Mouse (Mus musculus): ENCODE measurements at regions not wholly inside any gene's neighbourhood (a gene's known extent, or its start where the extent isn't known, plus 50 kb on each side); places are given as distances from the start of the nearest gene placed in this dataset.

GRCm38 (mm10) chr4:10149911-10150310 lies 724.4 kb upstream of the 2610301B20Rik start:
- Histone ChIP-seq H3K4me1 (ENCODE audit: control insufficient read depth in 2 of 2, insufficient read depth in 2 of 2, low read length in 2 of 2) (no peaks in the 10 kb centered on the region), H3K9ac (ENCODE audit: low read length) (no peak overlapping the region), H3K4me3 (ENCODE audit: control insufficient read depth in 1 of 2, insufficient read depth in 1 of 2, low read depth in 1 of 2, low read length in 2 of 2) (no peak overlapping the region), H3K4me2 (ENCODE audit: low read length) (no peak overlapping the region), H3K27me3 (ENCODE audit: control insufficient read depth, insufficient read depth, low read length) (no peaks in the 10 kb centered on the region), H3K27ac (replicated peaks in 1 of 2; ENCODE audit: control insufficient read depth in 1 of 2, insufficient read depth in 1 of 2, low read depth in 2 of 2, low read length in 2 of 2) (no peak overlapping the region), H3K36me3 (ENCODE audit: control insufficient read depth, insufficient read depth, low read length) (no peaks in the 10 kb centered on the region), H3K9me3 (ENCODE audit: control insufficient read depth, low read length) (no peaks in the 10 kb centered on the region)
- 51% methylated on average over 2 of the region's 2 CpGs for WGBS
- ATAC-seq (ENCODE audit: insufficient number of reproducible peaks, insufficient read depth, low FRiP score, low read depth), result no peak

GRCm38 (mm10) chr4:10150501-10150900 lies 723.8 kb upstream of the 2610301B20Rik start:
- Histone ChIP-seq H3K36me3 (ENCODE audit: control insufficient read depth, insufficient read depth, low read length) (no peaks in the 10 kb centered on the region), H3K4me1 (ENCODE audit: control insufficient read depth in 2 of 2, insufficient read depth in 2 of 2, low read length in 2 of 2) (no peaks in the 10 kb centered on the region), H3K9ac (ENCODE audit: low read length) (no peak overlapping the region), H3K4me3 (ENCODE audit: control insufficient read depth in 1 of 2, insufficient read depth in 1 of 2, low read depth in 1 of 2, low read length in 2 of 2) (no peak overlapping the region), H3K9me3 (ENCODE audit: control insufficient read depth, low read length) (no peaks in the 10 kb centered on the region), H3K27ac (replicated peaks in 1 of 2; ENCODE audit: control insufficient read depth in 1 of 2, insufficient read depth in 1 of 2, low read depth in 2 of 2, low read length in 2 of 2) (no peak overlapping the region), H3K4me2 (ENCODE audit: low read length) (no peak overlapping the region), H3K27me3 (ENCODE audit: control insufficient read depth, insufficient read depth, low read length) (no peaks in the 10 kb centered on the region)
- ATAC-seq (ENCODE audit: insufficient number of reproducible peaks, insufficient read depth, low FRiP score, low read depth), result no peak
- 11% methylated on average over 2 of the region's 2 CpGs for WGBS

GRCm38 (mm10) chr4:10155705-10156390 lies 718.5 kb upstream of the 2610301B20Rik start:
- Histone ChIP-seq H3K4me3 (ENCODE audit: control insufficient read depth in 1 of 2, insufficient read depth in 1 of 2, low read depth in 1 of 2, low read length in 2 of 2) (no peak overlapping the region), H3K9ac (ENCODE audit: low read length) (no peak overlapping the region), H3K4me2 (ENCODE audit: low read length) (no peak overlapping the region), H3K36me3 (ENCODE audit: control insufficient read depth, insufficient read depth, low read length) (no peaks in the 10 kb centered on the region), H3K27me3 (ENCODE audit: control insufficient read depth, insufficient read depth, low read length) (no peaks in the 10 kb centered on the region), H3K4me1 (ENCODE audit: control insufficient read depth in 2 of 2, insufficient read depth in 2 of 2, low read length in 2 of 2) (no peaks in the 10 kb centered on the region), H3K9me3 (ENCODE audit: control insufficient read depth, low read length) (no peaks in the 10 kb centered on the region), H3K27ac (replicated peaks in 1 of 2; ENCODE audit: control insufficient read depth in 1 of 2, insufficient read depth in 1 of 2, low read depth in 2 of 2, low read length in 2 of 2) (no peak overlapping the region)
- 85% methylated on average over 5 of the region's 5 CpGs for WGBS
- ATAC-seq (ENCODE audit: insufficient number of reproducible peaks, insufficient read depth, low FRiP score, low read depth), result no peak

- H3K9me3 ChIP-seq (ENCODE audit: control insufficient read depth, low read length), result no peaks in the 10 kb centered on the region
- no peak overlapping the region for H3K27ac ChIP-seq (replicated peaks in 1 of 2; ENCODE audit: control insufficient read depth in 1 of 2, insufficient read depth in 1 of 2, low read depth in 2 of 2, low read length in 2 of 2)
- no peak overlapping the region for H3K9ac ChIP-seq (ENCODE audit: low read length)
- 70% methylated on average over 3 of the region's 3 CpGs for WGBS
- H3K4me2 ChIP-seq (ENCODE audit: low read length), result no peak overlapping the region
- no peak overlapping the region for H3K4me3 ChIP-seq (ENCODE audit: control insufficient read depth in 1 of 2, insufficient read depth in 1 of 2, low read depth in 1 of 2, low read length in 2 of 2)
- no peaks in the 10 kb centered on the region for H3K4me1 ChIP-seq (ENCODE audit: control insufficient read depth in 2 of 2, insufficient read depth in 2 of 2, low read length in 2 of 2)
- no peak for ATAC-seq (ENCODE audit: insufficient number of reproducible peaks, insufficient read depth, low FRiP score, low read depth)
- H3K27me3 ChIP-seq (ENCODE audit: control insufficient read depth, insufficient read depth, low read length), result no peaks in the 10 kb centered on the region
- no peaks in the 10 kb centered on the region for H3K36me3 ChIP-seq (ENCODE audit: control insufficient read depth, insufficient read depth, low read length)
Observed at GRCm38 (mm10) chr4:10189896-10190295, 684.4 kb upstream of the 2610301B20Rik start.

- H3K4me1 ChIP-seq (ENCODE audit: control insufficient read depth in 2 of 2, insufficient read depth in 2 of 2, low read length in 2 of 2), result peaks cover 0 to 5% of the 10 kb centered on the region in 2 experiments; a peak in 2 of 4 replicates
- 94% methylated on average over 1 of the region's 1 CpGs for WGBS
- H3K4me2 ChIP-seq (ENCODE audit: low read length), result no peak overlapping the region
- no peaks in the 10 kb centered on the region for H3K27me3 ChIP-seq (ENCODE audit: control insufficient read depth, insufficient read depth, low read length)
- H3K27ac ChIP-seq (replicated peaks in 1 of 2; ENCODE audit: control insufficient read depth in 1 of 2, insufficient read depth in 1 of 2, low read depth in 2 of 2, low read length in 2 of 2), result 0 out of 4 replicates have a peak overlapping the region, but pooled peaks of 1 of the 2 experiments have one; percentile 38
- H3K36me3 ChIP-seq (ENCODE audit: control insufficient read depth, insufficient read depth, low read length), result no peaks in the 10 kb centered on the region
- no peak overlapping the region for H3K4me3 ChIP-seq (ENCODE audit: control insufficient read depth in 1 of 2, insufficient read depth in 1 of 2, low read depth in 1 of 2, low read length in 2 of 2)
- no peak for ATAC-seq (ENCODE audit: insufficient number of reproducible peaks, insufficient read depth, low FRiP score, low read depth)
- no peaks in the 10 kb centered on the region for H3K9me3 ChIP-seq (ENCODE audit: control insufficient read depth, low read length)
- no peak overlapping the region for H3K9ac ChIP-seq (ENCODE audit: low read length)
Observed at GRCm38 (mm10) chr4:10197245-10197943, 676.9 kb upstream of the 2610301B20Rik start.

GRCm38 (mm10) chr4:10201835-10202234 lies 672.5 kb upstream of the 2610301B20Rik start:
- no peak overlapping the region for H3K4me2 ChIP-seq (ENCODE audit: low read length)
- H3K4me3 ChIP-seq (ENCODE audit: control insufficient read depth in 1 of 2, insufficient read depth in 1 of 2, low read depth in 1 of 2, low read length in 2 of 2), result no peak overlapping the region
- no peak overlapping the region for H3K27ac ChIP-seq (replicated peaks in 1 of 2; ENCODE audit: control insufficient read depth in 1 of 2, insufficient read depth in 1 of 2, low read depth in 2 of 2, low read length in 2 of 2)
- no peak for ATAC-seq (ENCODE audit: insufficient number of reproducible peaks, insufficient read depth, low FRiP score, low read depth)
- peaks cover 0 to 5% of the 10 kb centered on the region in 2 experiments; a peak in 2 of 4 replicates for H3K4me1 ChIP-seq (ENCODE audit: control insufficient read depth in 2 of 2, insufficient read depth in 2 of 2, low read length in 2 of 2)
- H3K27me3 ChIP-seq (ENCODE audit: control insufficient read depth, insufficient read depth, low read length), result no peaks in the 10 kb centered on the region
- no peak overlapping the region for H3K9ac ChIP-seq (ENCODE audit: low read length)
- WGBS, result 45% methylated on average over 3 of the region's 3 CpGs
- H3K9me3 ChIP-seq (ENCODE audit: control insufficient read depth, low read length), result no peaks in the 10 kb centered on the region
- no peaks in the 10 kb centered on the region for H3K36me3 ChIP-seq (ENCODE audit: control insufficient read depth, insufficient read depth, low read length)

GRCm38 (mm10) chr4:10204224-10204623 lies 670.1 kb upstream of the 2610301B20Rik start:
- WGBS, result 88% methylated on average over 1 of the region's 1 CpGs
- Histone ChIP-seq H3K4me3 (ENCODE audit: control insufficient read depth in 1 of 2, insufficient read depth in 1 of 2, low read depth in 1 of 2, low read length in 2 of 2) (no peak overlapping the region), H3K27me3 (ENCODE audit: control insufficient read depth, insufficient read depth, low read length) (no peaks in the 10 kb centered on the region), H3K4me1 (ENCODE audit: control insufficient read depth in 2 of 2, insufficient read depth in 2 of 2, low read length in 2 of 2) (peaks cover 0 to 2% of the 10 kb centered on the region in 2 experiments; a peak in 1 of 4 replicates), H3K36me3 (ENCODE audit: control insufficient read depth, insufficient read depth, low read length) (no peaks in the 10 kb centered on the region), H3K9ac (ENCODE audit: low read length) (no peak overlapping the region), H3K27ac (replicated peaks in 1 of 2; ENCODE audit: control insufficient read depth in 1 of 2, insufficient read depth in 1 of 2, low read depth in 2 of 2, low read length in 2 of 2) (no peak overlapping the region), H3K9me3 (ENCODE audit: control insufficient read depth, low read length) (no peaks in the 10 kb centered on the region), H3K4me2 (ENCODE audit: low read length) (no peak overlapping the region)
- ATAC-seq (ENCODE audit: insufficient number of reproducible peaks, insufficient read depth, low FRiP score, low read depth), result no peak
